Mouse (Mus musculus): Measurements from ENCODE around the gene Gm20431. TPM values are rescaled to one million over a fixed set of nuclear protein-coding genes. Genes with fewer than 3 reads are reported as not detected.
A peak's percentile ranks its signal among the peaks of the same experiment; 100 is the strongest.

The Gm20431 gene
- polyA plus RNA-seq, 1 experiment from 2014 or later: 13.4 TPM

DNA sequence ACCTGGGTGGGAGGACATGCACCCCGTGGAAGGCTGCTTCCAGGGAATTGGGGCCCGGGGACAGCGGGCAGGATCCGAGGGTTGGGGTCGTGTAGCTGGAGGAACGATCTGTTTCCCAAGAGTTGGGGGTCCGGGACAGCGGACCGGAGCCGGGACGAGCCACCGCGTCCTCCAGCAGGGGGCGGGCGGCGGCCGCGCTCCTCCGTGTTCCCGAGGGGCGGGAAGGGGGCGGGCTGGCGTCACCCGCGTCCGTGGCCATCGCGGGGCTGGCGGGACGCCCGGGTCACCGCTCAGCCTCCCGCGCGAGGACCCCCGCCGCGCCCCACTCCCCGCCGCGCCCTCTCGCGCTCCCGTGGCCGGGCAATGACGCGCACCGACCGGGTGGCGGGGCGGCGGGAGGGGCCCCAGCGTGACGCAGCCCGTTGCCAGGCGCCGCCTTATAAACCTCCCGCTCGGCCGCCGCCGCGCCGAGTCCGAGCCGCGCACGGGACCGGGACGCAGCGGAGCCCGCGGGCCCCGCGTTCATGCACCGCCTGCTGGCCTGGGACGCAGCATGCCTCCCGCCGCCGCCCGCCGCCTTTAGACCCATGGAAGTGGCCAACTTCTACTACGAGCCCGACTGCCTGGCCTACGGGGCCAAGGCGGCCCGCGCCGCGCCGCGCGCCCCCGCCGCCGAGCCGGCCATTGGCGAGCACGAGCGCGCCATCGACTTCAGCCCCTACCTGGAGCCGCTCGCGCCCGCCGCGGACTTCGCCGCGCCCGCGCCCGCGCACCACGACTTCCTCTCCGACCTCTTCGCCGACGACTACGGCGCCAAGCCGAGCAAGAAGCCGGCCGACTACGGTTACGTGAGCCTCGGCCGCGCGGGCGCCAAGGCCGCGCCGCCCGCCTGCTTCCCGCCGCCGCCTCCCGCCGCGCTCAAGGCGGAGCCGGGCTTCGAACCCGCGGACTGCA lies 27.5 kb upstream of the Gm20431 start, which contains the start of gene Cebpb:
Gene Cebpb, plus strand, starts transcription at position 418 of the 954 bp plus-strand sequence.
- under 1% methylated on average over 113 of the region's 147 CpGs for WGBS
- Histone ChIP-seq H3K9ac (peak within 1 kb of the TSS; percentile 81), H3K4me3 (peak within 1 kb of the TSS; percentile 69), H3K36me3 (0 out of 2 replicates have a peak, but pooled peaks cover 3% of the 10 kb centered on the region), H3K4me1 (peaks cover 32% of the 10 kb centered on the region), H3K27ac (peak within 1 kb of the TSS; percentile 73), H3K27me3 (peaks cover 57% of the 10 kb centered on the region), H3K4me2 (peak within 1 kb of the TSS; percentile 97), H3K9me3 (no peaks in the 10 kb centered on the region)
- peak; percentile 63; the same call in 1 of the 2 replicates for ATAC-seq (ENCODE audit: insufficient number of reproducible peaks, insufficient read depth, low FRiP score, low TSS enrichment, low read depth)

- Histone ChIP-seq H3K4me1 (peaks cover 32% of the 10 kb centered on the region), H3K4me2 (peak overlapping the region; percentile 97), H3K27me3 (peaks cover 57% of the 10 kb centered on the region), H3K9ac (peak overlapping the region; percentile 81), H3K4me3 (peak overlapping the region; percentile 69), H3K36me3 (0 out of 2 replicates have a peak, but pooled peaks cover 3% of the 10 kb centered on the region), H3K27ac (no peak overlapping the region), H3K9me3 (no peaks in the 10 kb centered on the region)
- WGBS: 20% methylated on average over 12 of the region's 12 CpGs
- ATAC-seq (ENCODE audit: insufficient number of reproducible peaks, insufficient read depth, low FRiP score, low TSS enrichment, low read depth): peak; percentile 16; the same call in 1 of the 2 replicates
Measured at GRCm38 (mm10) chr2:167688126-167688497, 26.8 kb upstream of the Gm20431 start.

- H3K27ac ChIP-seq: no peak overlapping the region
- no peak overlapping the region for H3K4me2 ChIP-seq
- no peak overlapping the region for H3K4me3 ChIP-seq
- peaks cover 32% of the 10 kb centered on the region for H3K4me1 ChIP-seq
- no peak for ATAC-seq (ENCODE audit: insufficient number of reproducible peaks, insufficient read depth, low FRiP score, low TSS enrichment, low read depth)
- H3K9me3 ChIP-seq: no peaks in the 10 kb centered on the region
- 37% methylated on average over 11 of the region's 11 CpGs for WGBS
- H3K36me3 ChIP-seq: 0 out of 2 replicates have a peak, but pooled peaks cover 3% of the 10 kb centered on the region
- H3K9ac ChIP-seq: no peak overlapping the region
- peaks cover 57% of the 10 kb centered on the region for H3K27me3 ChIP-seq
Measured at GRCm38 (mm10) chr2:167687651-167688101, 26.4 kb upstream of the Gm20431 start.

DNA sequence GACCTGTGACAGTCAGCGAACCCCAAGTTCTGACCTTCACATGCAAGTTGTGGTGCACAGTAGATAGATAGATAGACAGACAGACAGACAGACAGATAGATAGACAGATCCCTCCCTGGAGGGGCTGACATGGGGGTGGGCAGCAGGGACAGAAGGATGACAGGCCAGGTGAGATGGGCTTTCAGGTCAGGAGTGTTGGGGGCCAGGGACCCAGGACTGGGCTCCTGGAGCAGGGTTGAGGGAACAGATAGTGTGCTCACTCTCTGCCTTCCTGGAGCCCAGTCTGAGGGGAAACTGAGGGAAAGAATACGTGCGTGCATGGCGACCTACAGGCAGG lies 25.9 kb upstream of the Gm20431 start:
- Histone ChIP-seq H3K27me3 (peaks cover 52% of the 10 kb centered on the region), H3K27ac (no peak overlapping the region), H3K9ac (no peak overlapping the region), H3K4me1 (peaks cover 29% of the 10 kb centered on the region; the same call in 1 of the 2 replicates), H3K4me2 (no peak overlapping the region), H3K36me3 (0 out of 2 replicates have a peak, but pooled peaks cover 2% of the 10 kb centered on the region), H3K4me3 (no peak overlapping the region), H3K9me3 (no peaks in the 10 kb centered on the region)
- WGBS: 77% methylated on average over 4 of the region's 4 CpGs
- ATAC-seq (ENCODE audit: insufficient number of reproducible peaks, insufficient read depth, low FRiP score, low TSS enrichment, low read depth): no peak

- Histone ChIP-seq H3K9me3 (no peaks in the 10 kb centered on the region), H3K9ac (no peak overlapping the region), H3K27ac (no peak overlapping the region), H3K4me2 (no peak overlapping the region), H3K4me3 (no peak overlapping the region), H3K36me3 (no peaks in the 10 kb centered on the region), H3K27me3 (peaks cover 46% of the 10 kb centered on the region), H3K4me1 (peaks cover 29% of the 10 kb centered on the region; the same call in 1 of the 2 replicates)
- WGBS: 73% methylated on average over 16 of the region's 16 CpGs
- ATAC-seq (ENCODE audit: insufficient number of reproducible peaks, insufficient read depth, low FRiP score, low TSS enrichment, low read depth): no peak
Measured at GRCm38 (mm10) chr2:167686382-167687249, 25.3 kb upstream of the Gm20431 start.

DNA sequence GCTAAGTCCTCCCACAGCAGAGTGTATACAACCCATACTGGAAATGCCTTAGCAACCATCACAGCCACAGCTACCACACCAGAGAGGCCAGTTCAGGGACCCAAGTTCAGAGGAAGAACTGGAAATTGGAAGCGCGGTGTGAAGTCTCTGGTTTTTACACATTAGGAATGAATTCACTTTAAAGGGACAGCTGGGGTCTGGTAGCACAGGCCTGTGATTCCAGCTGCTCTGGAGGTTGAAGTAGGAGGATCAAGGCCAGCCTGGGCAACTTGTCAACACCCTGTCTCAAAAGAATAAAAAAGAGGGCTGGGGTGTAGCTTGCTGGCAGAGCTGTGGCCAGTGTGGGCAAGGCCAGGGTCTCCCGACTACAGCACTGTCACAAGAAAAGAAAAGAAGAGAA lies 24.6 kb upstream of the Gm20431 start:
- no peak overlapping the region for H3K27ac ChIP-seq
- no peaks in the 10 kb centered on the region for H3K36me3 ChIP-seq
- 77% methylated on average over 3 of the region's 3 CpGs for WGBS
- H3K4me3 ChIP-seq: no peak overlapping the region
- no peak overlapping the region for H3K4me2 ChIP-seq
- H3K27me3 ChIP-seq: peaks cover 38% of the 10 kb centered on the region
- H3K9ac ChIP-seq: no peak overlapping the region
- H3K4me1 ChIP-seq: peaks cover 22% of the 10 kb centered on the region; the same call in 1 of the 2 replicates
- ATAC-seq (ENCODE audit: insufficient number of reproducible peaks, insufficient read depth, low FRiP score, low TSS enrichment, low read depth): no peak
- H3K9me3 ChIP-seq: no peaks in the 10 kb centered on the region

GRCm38 (mm10) chr2:167685137-167685536 lies 23.8 kb upstream of the Gm20431 start:
- H3K36me3 ChIP-seq: no peaks in the 10 kb centered on the region
- H3K9me3 ChIP-seq: no peaks in the 10 kb centered on the region
- whole genome bisulfite sequencing: 8% methylated on average over 8 of the region's 8 CpGs
- no peak for ATAC-seq (ENCODE audit: insufficient number of reproducible peaks, insufficient read depth, low FRiP score, low TSS enrichment, low read depth)
- H3K27me3 ChIP-seq: peaks cover 32% of the 10 kb centered on the region
- no peak overlapping the region for H3K9ac ChIP-seq
- H3K4me1 ChIP-seq: peaks cover 17% of the 10 kb centered on the region; the same call in 1 of the 2 replicates
- H3K4me3 ChIP-seq: no peak overlapping the region
- H3K27ac ChIP-seq: no peak overlapping the region
- H3K4me2 ChIP-seq: no peak overlapping the region

GRCm38 (mm10) chr2:167683721-167684120 lies 22.4 kb upstream of the Gm20431 start:
- Histone ChIP-seq H3K9me3 (no peaks in the 10 kb centered on the region), H3K4me2 (no peak overlapping the region), H3K9ac (no peak overlapping the region), H3K27ac (no peak overlapping the region), H3K4me1 (peaks cover 7% of the 10 kb centered on the region; the same call in 1 of the 2 replicates), H3K36me3 (no peaks in the 10 kb centered on the region), H3K27me3 (peaks cover 21% of the 10 kb centered on the region), H3K4me3 (no peak overlapping the region)
- no peak for ATAC-seq (ENCODE audit: insufficient number of reproducible peaks, insufficient read depth, low FRiP score, low TSS enrichment, low read depth)
- 77% methylated on average over 3 of the region's 3 CpGs for WGBS

DNA sequence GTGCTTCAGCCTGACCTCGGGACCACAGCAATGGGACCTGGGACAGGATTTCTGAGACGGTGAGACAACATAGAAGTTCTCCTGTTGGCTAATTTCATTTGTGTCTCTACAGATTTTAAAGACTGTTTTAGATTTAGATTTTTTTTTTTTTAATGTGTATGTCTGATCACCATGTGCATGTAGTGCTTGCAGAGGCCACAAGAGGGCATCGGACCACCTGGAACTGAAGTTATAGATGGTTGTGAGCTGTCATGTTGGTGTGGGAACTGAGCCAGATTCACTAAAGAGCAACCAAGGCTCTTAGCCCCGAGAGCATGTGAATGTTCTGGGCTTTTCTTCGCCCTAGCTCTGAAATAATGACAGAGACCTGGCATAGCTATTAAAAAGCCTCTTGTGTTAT lies 19.4 kb upstream of the Gm20431 start:
- Histone ChIP-seq H3K9me3 (no peaks in the 10 kb centered on the region), H3K27me3 (no peaks in the 10 kb centered on the region), H3K4me2 (no peak overlapping the region), H3K4me3 (no peak overlapping the region), H3K36me3 (no peaks in the 10 kb centered on the region), H3K27ac (no peak overlapping the region), H3K4me1 (no peaks in the 10 kb centered on the region), H3K9ac (no peak overlapping the region)
- no peak for ATAC-seq (ENCODE audit: insufficient number of reproducible peaks, insufficient read depth, low FRiP score, low TSS enrichment, low read depth)
- WGBS: 40% methylated on average over 5 of the region's 5 CpGs

- peak; percentile 75 for ATAC-seq (ENCODE audit: insufficient number of reproducible peaks, insufficient read depth, low FRiP score, low TSS enrichment, low read depth)
- Histone ChIP-seq H3K36me3 (no peaks in the 10 kb centered on the region), H3K27ac (no peak overlapping the region), H3K27me3 (no peaks in the 10 kb centered on the region), H3K4me2 (no peak overlapping the region), H3K9me3 (no peaks in the 10 kb centered on the region), H3K4me3 (no peak overlapping the region), H3K4me1 (no peaks in the 10 kb centered on the region), H3K9ac (no peak overlapping the region)
- WGBS: 1% methylated on average over 13 of the region's 13 CpGs
Measured at GRCm38 (mm10) chr2:167679902-167680430, 18.7 kb upstream of the Gm20431 start.

- Histone ChIP-seq H3K27ac (no peak overlapping the region), H3K36me3 (no peaks in the 10 kb centered on the region), H3K4me1 (no peaks in the 10 kb centered on the region), H3K27me3 (no peaks in the 10 kb centered on the region), H3K9ac (no peak overlapping the region), H3K4me2 (no peak overlapping the region), H3K9me3 (no peaks in the 10 kb centered on the region), H3K4me3 (no peak overlapping the region)
- ATAC-seq (ENCODE audit: insufficient number of reproducible peaks, insufficient read depth, low FRiP score, low TSS enrichment, low read depth): no peak
- WGBS: 47% methylated on average over 5 of the region's 5 CpGs
Measured at GRCm38 (mm10) chr2:167678600-167678999, 17.3 kb upstream of the Gm20431 start.

Measured in embryonic facial prominence, embryonic 13.5 days (tissue).